Comparison of ENCODE assay signal across 27 mouse cellular contexts in the genomic region with DNA sequence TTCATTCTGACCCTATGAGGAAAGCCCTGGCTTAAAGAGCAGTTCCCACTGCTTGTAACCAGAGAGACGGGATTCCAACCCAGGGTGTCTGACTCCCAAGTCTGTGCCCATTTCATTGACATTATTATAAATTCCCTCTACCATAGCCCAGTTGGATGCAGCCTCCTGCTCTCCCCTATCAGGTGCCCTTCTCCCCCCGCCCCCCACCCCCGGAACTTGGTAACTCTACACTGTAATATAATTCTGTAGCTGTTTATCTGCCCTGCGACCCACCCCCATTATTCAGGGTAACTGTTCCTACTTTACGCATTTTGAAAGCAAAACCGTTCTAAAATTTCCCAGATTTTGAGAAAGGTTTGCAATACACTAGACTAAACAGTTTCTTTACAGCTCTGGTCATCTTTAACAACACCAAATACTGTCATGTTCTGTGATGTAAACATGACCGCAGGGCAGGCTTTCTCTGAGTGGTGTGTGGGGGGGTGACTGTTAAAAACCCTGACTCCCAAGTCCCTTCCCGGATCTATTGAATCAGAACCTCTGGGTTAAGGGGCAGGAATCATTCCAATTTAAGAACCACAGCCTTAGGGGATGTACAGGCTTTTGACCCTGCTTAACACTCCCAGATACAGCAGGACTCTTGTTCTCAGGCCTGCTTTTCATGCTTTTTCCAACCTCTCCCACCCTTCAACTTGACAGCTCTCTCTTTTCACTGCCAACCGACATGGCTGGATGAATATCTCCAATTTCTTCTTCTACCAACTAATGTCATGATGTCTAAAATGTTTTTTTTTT.
DNase-seq lines count a peak whose midpoint lies in the region; ATAC-seq and TF ChIP-seq lines count a peak whose summit lies in the region.
"Had no signal": no experiment of that assay in that cellular context is flagged by ENCODE, and none has a peak within 500 bp of the region (broad histone marks: within the 10 kb centered on the region; RNA-seq: fewer than 3 reads in every experiment).

No protein-coding gene starts in this region.

- DNase-seq in lung, embryonic 14.5 days, result peak; percentile 65
- no peak for DNase-seq in lung, adult 18-20 months
- DNase-seq in embryo, embryonic 10 days (ENCODE audit: low spot score), result peak; percentile 46
- peak; percentile 47 for DNase-seq in embryo, embryonic 11 days
- peak; percentile 36 for DNase-seq in mesoderm, embryonic 11.5 days (ENCODE audit: low read depth, low spot score)
- DNase-seq in liver, embryonic 11.5 days (ENCODE audit: low spot score), result no peak
- no peak for DNase-seq in layer of hippocampus, postnatal 14 days (ENCODE audit: low spot score in 2 of 2)
- DNase-seq: adrenal gland, adult 2 months; B cell, adult 2 months; cerebellum, adult 8-10 months; cerebellum, postnatal 25 days; gastrocnemius, postnatal 25 days; heart, postnatal 36 days; kidney, postnatal 10 days; midbrain, embryonic 14.5 days; retina, postnatal 1 day; right cerebral cortex, postnatal 25 days had no signal

- no peaks in the 10 kb centered on the region for H3K9me3 ChIP-seq in lung, embryonic 14.5 days (ENCODE audit: low read depth, low read length)
- no peaks in the 10 kb centered on the region for H3K9me3 ChIP-seq in liver, embryonic 11.5 days (ENCODE audit: control insufficient read depth, low read length)
- H3K9me3 ChIP-seq: forebrain, embryonic 15.5 days; hindbrain, embryonic 12.5 days; limb, embryonic 12.5 days; neural tube, embryonic 15.5 days; stomach, embryonic 15.5 days had no signal

- H3K9ac ChIP-seq in lung, embryonic 14.5 days, result no peak overlapping the region
- H3K9ac ChIP-seq in liver, embryonic 11.5 days (ENCODE audit: low read depth, low read length), result no peak overlapping the region
- H3K9ac ChIP-seq: forebrain, embryonic 15.5 days; hindbrain, embryonic 12.5 days; limb, embryonic 12.5 days; neural tube, embryonic 15.5 days; stomach, embryonic 15.5 days had no signal

- WGBS in lung, embryonic 14.5 days, result 35% methylated on average over 9 of the region's 9 CpGs
- 70% methylated on average over 9 of the region's 9 CpGs for WGBS in liver, embryonic 11.5 days

- H3K36me3 ChIP-seq in lung, embryonic 14.5 days (ENCODE audit: insufficient read depth), result no peaks in the 10 kb centered on the region
- no peaks in the 10 kb centered on the region for H3K36me3 ChIP-seq in liver, embryonic 11.5 days (ENCODE audit: control insufficient read depth, insufficient read depth, low read length)
- H3K36me3 ChIP-seq: forebrain, embryonic 15.5 days; hindbrain, embryonic 12.5 days; limb, embryonic 12.5 days; neural tube, embryonic 15.5 days; stomach, embryonic 15.5 days had no signal

- H3K4me3 ChIP-seq in lung, embryonic 14.5 days (ENCODE audit: low read depth, low read length), result no peak overlapping the region
- no peak overlapping the region for H3K4me3 ChIP-seq in liver, embryonic 11.5 days (ENCODE audit: low read depth, low read length)
- H3K4me3 ChIP-seq: forebrain, embryonic 15.5 days; hindbrain, embryonic 12.5 days; left cerebral cortex, adult 2 months; limb, embryonic 12.5 days; neural tube, embryonic 15.5 days; stomach, embryonic 15.5 days had no signal

- ATAC-seq in lung, embryonic 14.5 days (ENCODE audit: insufficient read depth), result peak; percentile 88
- no peak for ATAC-seq in liver, embryonic 11.5 days (replicated peaks; ENCODE audit: low FRiP score)
- ATAC-seq: activated CD4-positive, CD25-positive, alpha-beta regulatory T cell, adult 4 months; forebrain, embryonic 15.5 days; intestine, embryonic 16.5 days had no signal

- H3K27ac ChIP-seq in lung, embryonic 14.5 days (ENCODE audit: low read depth), result 0 out of 2 replicates have a peak overlapping the region, but pooled peaks have one; percentile 2
- H3K27ac ChIP-seq in liver, embryonic 11.5 days (ENCODE audit: low read depth, low read length), result no peak overlapping the region
- H3K27ac ChIP-seq: forebrain, embryonic 15.5 days; hindbrain, embryonic 12.5 days; left cerebral cortex, adult 2 months; limb, embryonic 12.5 days; macrophage; neural tube, embryonic 15.5 days; stomach, embryonic 15.5 days had no signal

- no peaks in the 10 kb centered on the region for H3K27me3 ChIP-seq in lung, embryonic 14.5 days (ENCODE audit: insufficient read depth, low read length)
- no peaks in the 10 kb centered on the region for H3K27me3 ChIP-seq in liver, embryonic 11.5 days (replicated peaks; ENCODE audit: control insufficient read depth, insufficient read depth, low read length)
- H3K27me3 ChIP-seq: forebrain, embryonic 15.5 days; hindbrain, embryonic 12.5 days; limb, embryonic 12.5 days; neural tube, embryonic 15.5 days; stomach, embryonic 15.5 days had no signal

- no peak for TF ChIP-seq CTCF in lung, embryonic 14.5 days (IDR thresholded peaks at IDR 0.05; ENCODE audit: low read depth)

- H3K4me2 ChIP-seq in lung, embryonic 14.5 days, result no peak overlapping the region
- H3K4me2 ChIP-seq in liver, embryonic 11.5 days, result no peak overlapping the region
- H3K4me2 ChIP-seq: forebrain, embryonic 15.5 days; heart, embryonic 11.5 days; hindbrain, embryonic 12.5 days; limb, embryonic 12.5 days; neural tube, embryonic 15.5 days; stomach, embryonic 15.5 days had no signal

- H3K4me1 ChIP-seq in lung, embryonic 14.5 days (ENCODE audit: insufficient read depth), result no peaks in the 10 kb centered on the region
- H3K4me1 ChIP-seq in liver, embryonic 11.5 days (replicated peaks; ENCODE audit: control insufficient read depth, insufficient read depth, low read length), result no peaks in the 10 kb centered on the region
- H3K4me1 ChIP-seq: forebrain, embryonic 15.5 days; hindbrain, embryonic 12.5 days; neural tube, embryonic 15.5 days; stomach, embryonic 15.5 days had no signal

Comparison
In these comparisons a context has a peak if more than half of its experiments do, and no peak if none do; other contexts are left out.
1. DNase-seq: peak in lung, embryonic 14.5 days (single experiment), embryo, embryonic 10 days (single experiment), embryo, embryonic 11 days (single experiment) and mesoderm, embryonic 11.5 days (single experiment); none in lung, adult 18-20 months (0 of 2), liver, embryonic 11.5 days (single experiment) and layer of hippocampus, postnatal 14 days (0 of 2).